Mouse (Mus musculus): Measurements from ENCODE around the gene Samd8. TPM values are rescaled to one million over a fixed set of nuclear protein-coding genes. Genes with fewer than 3 reads are reported as not detected.

The Samd8 gene
- polyA plus RNA-seq, 1 experiment: 30.6 TPM

GRCm38 (mm10) chr14:21824938-21825337 lies 74.6 kb downstream of the Samd8 start, which contains the start of gene Vdac2:
Gene Vdac2, plus strand, starts transcription at chr14:21825238.
- peak within 1 kb of the TSS; percentile 92 for H3K27ac ChIP-seq (ENCODE audit: insufficient read depth, low read depth, low read length)

GRCm38 (mm10) chr14:21825786-21826491 lies 75.6 kb downstream of the Samd8 start:
- H3K4me1 ChIP-seq (ENCODE audit: control insufficient read depth, insufficient read depth, insufficient read length, low read length): peaks cover 56% of the 10 kb centered on the region
- H3K27me3 ChIP-seq (ENCODE audit: control insufficient read depth, insufficient read depth, low read length): no peaks in the 10 kb centered on the region
- WGBS: 20% methylated on average over 9 of the region's 9 CpGs
- H3K27ac ChIP-seq (ENCODE audit: insufficient read depth, low read depth, low read length): peak overlapping the region; percentile 100
- H3K36me3 ChIP-seq (ENCODE audit: control insufficient read depth, insufficient read depth, low read length): no peaks in the 10 kb centered on the region
- TF ChIP-seq CTCF (IDR thresholded peaks at IDR 0.05; ENCODE audit: extremely low read depth, insufficient read length, insufficient replicate concordance, low read depth, low read length): no peak
- no peak for TF ChIP-seq POLR2A (IDR thresholded peaks at IDR 0.05; ENCODE audit: low read depth, low read length)
- no peak overlapping the region for H3K4me3 ChIP-seq (ENCODE audit: low read depth, low read length)

More at GRCm38 (mm10) chr14:21824938-21825337, 74.6 kb downstream of the Samd8 start, which contains the start of gene Vdac2:
- TF ChIP-seq POLR2A (IDR thresholded peaks at IDR 0.05; ENCODE audit: low read depth, low read length) (no peak), CTCF (IDR thresholded peaks at IDR 0.05; ENCODE audit: extremely low read depth, insufficient read length, insufficient replicate concordance, low read depth, low read length) (no peak)
- H3K27me3 ChIP-seq (ENCODE audit: control insufficient read depth, insufficient read depth, low read length): no peaks in the 10 kb centered on the region
- H3K4me3 ChIP-seq (ENCODE audit: low read depth, low read length): no peak within 1 kb of the TSS
- no peaks in the 10 kb centered on the region for H3K36me3 ChIP-seq (ENCODE audit: control insufficient read depth, insufficient read depth, low read length)
- WGBS: 90% methylated on average over 2 of the region's 2 CpGs
- H3K4me1 ChIP-seq (ENCODE audit: control insufficient read depth, insufficient read depth, insufficient read length, low read length): peaks cover 50% of the 10 kb centered on the region

- peaks cover 25% of the 10 kb centered on the region; the same call in 1 of the 2 replicates for H3K4me1 ChIP-seq (ENCODE audit: control insufficient read depth, insufficient read depth, insufficient read length, low read length)
- peak overlapping the region; percentile 97 for H3K27ac ChIP-seq (ENCODE audit: insufficient read depth, low read depth, low read length)
- peaks cover 26% of the 10 kb centered on the region for H3K36me3 ChIP-seq (ENCODE audit: control insufficient read depth, insufficient read depth, low read length)
- TF ChIP-seq POLR2A (IDR thresholded peaks at IDR 0.05; ENCODE audit: low read depth, low read length) (peak; percentile 79), CTCF (IDR thresholded peaks at IDR 0.05; ENCODE audit: extremely low read depth, insufficient read length, insufficient replicate concordance, low read depth, low read length) (no peak)
- no peaks in the 10 kb centered on the region for H3K27me3 ChIP-seq (ENCODE audit: control insufficient read depth, insufficient read depth, low read length)
- under 1% methylated on average over 73 of the region's 73 CpGs for WGBS
- H3K4me3 ChIP-seq (ENCODE audit: low read depth, low read length): peak overlapping the region; percentile 95
These were observed 80.8 kb downstream of the Samd8 start for GRCm38 (mm10) chr14:21830876-21831767.

GRCm38 (mm10) chr14:21831830-21832403 lies 81.6 kb downstream of the Samd8 start:
- Histone ChIP-seq H3K27me3 (ENCODE audit: control insufficient read depth, insufficient read depth, low read length) (no peaks in the 10 kb centered on the region), H3K4me3 (ENCODE audit: low read depth, low read length) (peak overlapping the region; percentile 95), H3K27ac (ENCODE audit: insufficient read depth, low read depth, low read length) (peak overlapping the region; percentile 97), H3K4me1 (ENCODE audit: control insufficient read depth, insufficient read depth, insufficient read length, low read length) (peaks cover 20% of the 10 kb centered on the region; the same call in 1 of the 2 replicates), H3K36me3 (ENCODE audit: control insufficient read depth, insufficient read depth, low read length) (peaks cover 31% of the 10 kb centered on the region)
- WGBS: under 1% methylated on average over 28 of the region's 28 CpGs
- TF ChIP-seq CTCF (IDR thresholded peaks at IDR 0.05; ENCODE audit: extremely low read depth, insufficient read length, insufficient replicate concordance, low read depth, low read length): no peak
- TF ChIP-seq POLR2A (IDR thresholded peaks at IDR 0.05; ENCODE audit: low read depth, low read length): peak; percentile 31; the same call in 1 of the 2 replicates

GRCm38 (mm10) chr14:21838336-21839017 lies 88.1 kb downstream of the Samd8 start:
- H3K36me3 ChIP-seq (ENCODE audit: control insufficient read depth, insufficient read depth, low read length): peaks cover 80% of the 10 kb centered on the region
- H3K27me3 ChIP-seq (ENCODE audit: control insufficient read depth, insufficient read depth, low read length): no peaks in the 10 kb centered on the region
- TF ChIP-seq CTCF (IDR thresholded peaks at IDR 0.05; ENCODE audit: extremely low read depth, insufficient read length, insufficient replicate concordance, low read depth, low read length) (no peak), POLR2A (IDR thresholded peaks at IDR 0.05; ENCODE audit: low read depth, low read length) (no peak)
- H3K4me1 ChIP-seq (ENCODE audit: control insufficient read depth, insufficient read depth, insufficient read length, low read length): peaks cover 4% of the 10 kb centered on the region; the same call in 1 of the 2 replicates
- WGBS: 54% methylated on average over 8 of the region's 8 CpGs
- H3K4me3 ChIP-seq (ENCODE audit: low read depth, low read length): no peak overlapping the region
- no peak overlapping the region for H3K27ac ChIP-seq (ENCODE audit: insufficient read depth, low read depth, low read length)

GRCm38 (mm10) chr14:21841819-21842592 lies 91.7 kb downstream of the Samd8 start:
- Histone ChIP-seq H3K4me1 (ENCODE audit: control insufficient read depth, insufficient read depth, insufficient read length, low read length) (peaks cover 5% of the 10 kb centered on the region; the same call in 1 of the 2 replicates), H3K4me3 (ENCODE audit: low read depth, low read length) (no peak overlapping the region), H3K36me3 (ENCODE audit: control insufficient read depth, insufficient read depth, low read length) (peaks cover 89% of the 10 kb centered on the region), H3K27me3 (ENCODE audit: control insufficient read depth, insufficient read depth, low read length) (no peaks in the 10 kb centered on the region), H3K27ac (ENCODE audit: insufficient read depth, low read depth, low read length) (no peak overlapping the region)
- no peak for TF ChIP-seq CTCF (IDR thresholded peaks at IDR 0.05; ENCODE audit: extremely low read depth, insufficient read length, insufficient replicate concordance, low read depth, low read length)
- TF ChIP-seq POLR2A (IDR thresholded peaks at IDR 0.05; ENCODE audit: low read depth, low read length): no peak
- 74% methylated on average over 5 of the region's 5 CpGs for WGBS

Measured in small intestine, adult 2 months (tissue).